Mouse (Mus musculus): ENCODE results near the gene Thrb.

DNA sequence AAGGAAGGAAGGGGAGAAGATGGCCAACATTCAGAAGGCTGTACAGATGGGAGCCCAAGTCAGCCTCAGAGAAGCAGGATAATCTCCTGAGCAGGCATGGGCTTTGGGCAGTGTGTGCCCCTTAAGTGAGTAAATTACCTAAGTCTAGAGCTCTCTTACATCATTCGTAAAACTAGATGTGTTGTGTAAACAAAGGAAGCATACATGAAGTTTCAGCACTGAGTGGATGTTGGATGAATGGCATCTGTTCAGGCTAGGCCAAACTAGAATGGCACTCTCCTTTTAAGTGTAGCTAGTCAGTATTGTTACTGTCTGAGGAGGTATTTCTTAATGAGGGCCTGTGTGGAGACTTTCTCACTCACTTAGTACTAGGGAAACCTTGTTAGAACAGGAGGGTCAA is 66.8 kb downstream of the Thrb start:
- no peak for TF ChIP-seq CTCF (IDR thresholded peaks at IDR 0.05; ENCODE audit: control insufficient read depth, insufficient read depth, low read length)
- TF ChIP-seq POLR2A (IDR thresholded peaks at IDR 0.05; ENCODE audit: borderline replicate concordance, control insufficient read depth, low read depth, low read length) = no peak
